Mouse (Mus musculus) hindbrain, embryonic 15.5 days (tissue): ENCODE measurements at regions not wholly inside any gene's neighbourhood (a gene's known extent, or its start where the extent isn't known, plus 50 kb on each side); places are given as distances from the start of the nearest gene placed in this dataset.

Experiments
- ATAC-seq: fragments of 200-750 bp; cut with Nextera tagmentation; 2 replicates; pipeline ENCODE4 v1.8.0; 2017; ENCODE audit warnings: low read depth, moderate number of reproducible peaks, moderate TSS enrichment; ENCODE audit not compliant: low FRiP score
- H3K27ac ChIP-seq: fragments of 300-500 bp; sonication (generic); replicated peaks from 2 replicates; pipeline ENCODE4 v1.5.1; 2015; ENCODE audit warnings: mild to moderate bottlenecking, inconsistent platforms
- H3K27me3 ChIP-seq: fragments of 300-500 bp; sonication (generic); 2 replicates; pipeline ENCODE4 v1.6.1; 2015; ENCODE audit warnings: control low read depth, inconsistent platforms
- H3K36me3 ChIP-seq: fragments of 300-500 bp; sonication (generic); 2 replicates; pipeline ENCODE4 v1.6.1; 2015; ENCODE audit warnings: control low read depth, inconsistent platforms
- H3K4me1 ChIP-seq: fragments of 300-500 bp; sonication (generic); replicated peaks from 2 replicates; pipeline ENCODE4 v1.6.1; 2015; ENCODE audit warnings: control low read depth, inconsistent platforms
- H3K4me2 ChIP-seq: fragments of 300-500 bp; sonication (generic); 2 replicates; pipeline ENCODE4 v1.6.1; 2015; ENCODE audit warnings: moderate library complexity, mild to moderate bottlenecking, inconsistent platforms
- H3K4me3 ChIP-seq: fragments of 300-500 bp; sonication (generic); 2 replicates; pipeline ENCODE4 v1.5.1; 2015; ENCODE audit warnings: mild to moderate bottlenecking, inconsistent platforms
- H3K9ac ChIP-seq: fragments of 300-500 bp; sonication (generic); 2 replicates; pipeline ENCODE4 v1.6.1; 2015; ENCODE audit warnings: inconsistent platforms
- H3K9me3 ChIP-seq: fragments of 300-500 bp; sonication (generic); 2 replicates; pipeline ENCODE4 v1.6.1; 2016; ENCODE audit warnings: control low read depth, inconsistent platforms
- WGBS: fragments of 180-500 bp; shearing (Covaris S2); methylation state at CpG from one replicate; pipeline ENCODE4 v1.1.7; 2015; 5-methylcytosine and 5-hydroxymethylcytosine counted together

DNA sequence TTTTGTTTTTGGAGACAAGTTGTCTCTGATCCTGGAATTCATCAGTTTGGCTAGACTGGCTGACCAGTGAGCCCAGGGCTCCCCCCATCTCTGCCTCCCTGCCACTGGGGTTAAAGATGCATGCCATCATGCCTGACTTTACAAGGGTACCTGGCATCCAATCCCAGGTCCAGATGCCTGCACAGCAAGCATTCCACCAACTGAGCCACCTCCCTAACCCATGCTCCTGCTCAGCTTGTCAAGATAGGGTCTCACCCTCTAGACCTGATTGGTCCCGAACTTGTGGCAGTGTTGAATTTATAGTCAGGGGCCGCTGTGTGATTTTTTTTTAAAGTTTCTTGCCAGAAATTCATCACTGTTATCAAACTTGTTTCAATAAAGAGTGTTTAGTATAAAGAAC is 111.4 kb upstream of the Mkln1 start:
- ATAC-seq = no peak
- Histone ChIP-seq H3K27ac (no peak overlapping the region), H3K4me1 (peaks cover 10% of the 10 kb centered on the region; the same call in 1 of the 2 replicates), H3K4me2 (no peak overlapping the region), H3K4me3 (no peak overlapping the region), H3K9ac (no peak overlapping the region), H3K36me3 (no peaks in the 10 kb centered on the region), H3K27me3 (no peaks in the 10 kb centered on the region), H3K9me3 (no peaks in the 10 kb centered on the region)
- WGBS = 96% methylated on average over 2 of the region's 2 CpGs

DNA sequence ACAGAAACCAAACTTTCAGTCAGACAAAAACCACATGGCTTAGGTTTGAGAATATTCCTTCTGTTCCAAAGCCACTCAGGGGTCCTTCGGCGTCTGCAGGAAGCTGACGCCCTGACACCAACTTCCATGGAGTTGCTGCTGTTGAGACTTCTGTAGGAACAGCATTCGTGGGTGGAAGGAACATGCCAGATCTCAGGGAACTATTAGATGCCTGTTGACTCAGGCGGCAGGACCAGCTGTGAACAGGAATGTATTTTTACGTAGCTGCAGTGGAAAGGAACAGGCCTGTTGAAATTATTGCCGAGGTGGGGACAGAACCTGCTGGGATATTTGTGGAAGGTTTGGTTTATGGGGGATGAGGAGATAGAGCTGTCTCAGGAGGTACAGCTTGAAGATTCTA is 110.8 kb upstream of the Mkln1 start:
- Histone ChIP-seq H3K4me3 (no peak overlapping the region), H3K9me3 (no peaks in the 10 kb centered on the region), H3K27me3 (no peaks in the 10 kb centered on the region), H3K36me3 (no peaks in the 10 kb centered on the region), H3K27ac (no peak overlapping the region), H3K9ac (no peak overlapping the region), H3K4me2 (no peak overlapping the region), H3K4me1 (peaks cover 10% of the 10 kb centered on the region; the same call in 1 of the 2 replicates)
- WGBS = 73% methylated on average over 7 of the region's 7 CpGs
- ATAC-seq = no peak

DNA sequence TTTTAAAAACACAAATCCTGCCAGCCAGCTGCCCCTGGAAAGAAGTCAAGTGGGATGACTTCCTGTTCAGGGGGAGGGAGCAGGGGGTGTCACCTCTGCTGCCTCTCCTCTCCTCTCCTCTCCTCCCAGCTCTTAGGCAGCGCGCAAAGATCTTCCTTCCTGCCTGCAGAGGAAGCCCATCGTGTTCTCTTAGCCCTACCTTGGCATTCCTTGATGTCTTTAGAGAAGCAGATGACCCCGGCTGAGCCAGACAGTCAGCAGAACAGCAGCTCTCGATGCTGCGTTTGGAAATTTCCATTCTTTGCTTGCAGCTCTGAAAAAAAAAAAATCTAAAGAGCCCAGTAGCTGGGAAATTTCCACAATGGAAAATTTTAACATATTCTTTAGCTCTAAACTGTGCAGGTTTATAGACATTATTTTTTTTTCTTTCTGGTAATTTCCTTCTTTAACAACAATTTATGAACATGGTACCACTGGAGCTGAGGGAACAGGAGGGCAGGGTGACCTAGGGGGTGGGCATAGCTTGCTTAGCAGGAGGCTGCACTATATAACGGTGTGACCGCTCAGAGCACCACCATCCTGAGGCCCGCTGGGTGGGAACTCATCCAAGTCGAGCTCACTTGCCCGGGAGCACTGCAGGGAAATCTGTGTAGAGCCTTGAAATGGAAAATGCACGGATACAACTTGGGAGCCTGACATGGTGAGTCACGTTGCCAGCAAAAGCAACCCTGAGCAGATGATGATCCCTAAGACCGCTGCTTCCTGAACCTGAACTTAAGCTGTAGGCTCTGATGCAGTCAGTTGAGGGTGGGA is 109.9 kb upstream of the Mkln1 start:
- Histone ChIP-seq H3K36me3 (no peaks in the 10 kb centered on the region), H3K4me1 (peaks cover 10% of the 10 kb centered on the region; the same call in 1 of the 2 replicates), H3K27ac (no peak overlapping the region), H3K9me3 (no peaks in the 10 kb centered on the region), H3K9ac (no peak overlapping the region), H3K27me3 (no peaks in the 10 kb centered on the region), H3K4me2 (no peak overlapping the region), H3K4me3 (no peak overlapping the region)
- WGBS = 46% methylated on average over 14 of the region's 14 CpGs
- ATAC-seq = no peak

DNA sequence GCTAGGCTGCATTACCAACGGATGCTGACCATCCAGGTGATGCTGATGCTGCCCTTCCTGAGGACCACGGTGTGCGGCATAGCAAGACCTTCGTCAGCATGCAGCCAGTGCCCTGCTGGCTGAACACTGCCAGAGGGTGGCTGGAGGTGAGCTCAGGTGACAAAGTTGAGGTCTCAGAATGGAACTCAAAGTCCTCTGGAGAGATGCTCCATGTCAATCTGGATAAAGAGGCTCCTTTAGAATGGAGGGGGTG is 109.4 kb upstream of the Mkln1 start:
- no peaks in the 10 kb centered on the region for H3K36me3 ChIP-seq
- no peak overlapping the region for H3K4me3 ChIP-seq
- H3K9ac ChIP-seq = no peak overlapping the region
- 92% methylated on average over 4 of the region's 4 CpGs for WGBS
- H3K27me3 ChIP-seq = no peaks in the 10 kb centered on the region
- H3K4me1 ChIP-seq = peaks cover 4% of the 10 kb centered on the region; the same call in 1 of the 2 replicates
- ATAC-seq = no peak
- H3K9me3 ChIP-seq = no peaks in the 10 kb centered on the region
- H3K27ac ChIP-seq = no peak overlapping the region
- no peak overlapping the region for H3K4me2 ChIP-seq

DNA sequence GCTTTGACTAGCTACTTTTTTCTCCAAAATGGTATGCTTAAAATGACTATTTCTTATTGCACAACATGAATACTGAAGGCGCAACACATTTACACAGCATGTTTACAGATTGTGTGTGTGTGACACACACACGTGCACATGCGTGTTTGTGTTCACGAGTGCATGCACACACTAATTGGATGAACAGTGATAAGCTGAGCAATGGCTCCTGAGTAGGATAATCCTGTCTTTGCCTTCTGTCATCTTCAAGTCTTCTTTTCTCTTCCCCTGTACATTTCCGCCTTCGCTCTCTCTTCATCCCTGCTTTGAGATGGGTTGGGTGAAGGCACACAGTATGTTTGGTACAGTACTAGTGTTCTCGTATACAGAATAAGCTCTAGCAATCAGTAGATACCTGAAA is 106.5 kb upstream of the Mkln1 start:
- no peak overlapping the region for H3K4me3 ChIP-seq
- H3K4me1 ChIP-seq = peaks cover 4% of the 10 kb centered on the region; the same call in 1 of the 2 replicates
- no peak for ATAC-seq
- H3K9me3 ChIP-seq = no peaks in the 10 kb centered on the region
- no peak overlapping the region for H3K9ac ChIP-seq
- H3K27me3 ChIP-seq = no peaks in the 10 kb centered on the region
- H3K4me2 ChIP-seq = no peak overlapping the region
- H3K27ac ChIP-seq = no peak overlapping the region
- H3K36me3 ChIP-seq = no peaks in the 10 kb centered on the region
- WGBS = 92% methylated on average over 7 of the region's 7 CpGs

DNA sequence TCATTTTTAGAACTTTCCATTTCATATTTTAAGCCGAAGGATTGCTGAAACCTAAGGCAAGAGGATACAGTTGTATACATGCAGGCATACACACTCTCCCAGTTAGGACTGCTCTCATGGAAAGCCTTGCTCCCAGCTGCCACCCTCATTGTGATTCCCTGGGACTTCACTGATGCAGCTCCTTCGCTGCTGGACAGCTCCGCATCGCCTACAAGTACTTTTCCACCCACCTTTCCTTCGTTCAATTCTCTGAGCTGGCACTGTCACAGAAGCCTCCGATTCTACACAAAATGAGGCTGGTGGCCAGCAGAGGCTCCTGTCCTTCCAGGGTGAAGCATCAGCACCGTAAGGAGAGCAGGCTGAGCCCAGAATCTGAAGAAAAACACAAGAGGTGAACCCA is 105.5 kb upstream of the Mkln1 start:
- H3K4me2 ChIP-seq = no peak overlapping the region
- H3K27ac ChIP-seq = no peak overlapping the region
- H3K4me3 ChIP-seq = no peak overlapping the region
- peaks cover 4% of the 10 kb centered on the region; the same call in 1 of the 2 replicates for H3K4me1 ChIP-seq
- 68% methylated on average over 7 of the region's 7 CpGs for WGBS
- H3K9ac ChIP-seq = no peak overlapping the region
- H3K27me3 ChIP-seq = no peaks in the 10 kb centered on the region
- H3K9me3 ChIP-seq = no peaks in the 10 kb centered on the region
- ATAC-seq = no peak
- H3K36me3 ChIP-seq = no peaks in the 10 kb centered on the region

DNA sequence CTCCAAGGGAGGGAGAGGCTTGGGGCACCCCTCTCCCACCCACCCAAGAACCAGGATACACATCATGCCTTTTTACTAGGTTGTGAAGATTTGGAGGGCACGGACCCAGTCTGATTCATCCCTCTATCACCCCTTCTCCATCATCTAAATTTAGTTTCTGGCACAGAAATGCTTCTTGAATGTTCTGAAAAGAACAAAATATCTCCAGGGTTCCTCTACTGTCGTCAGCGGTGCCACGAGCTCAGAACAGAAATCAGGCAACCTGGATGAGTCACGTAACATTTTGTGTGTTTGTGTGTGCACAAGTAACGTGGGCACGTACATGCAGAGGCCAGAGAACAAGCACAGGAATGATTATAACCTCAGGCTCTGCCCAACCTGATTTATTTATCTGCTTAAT is 99.1 kb upstream of the Mkln1 start:
- WGBS = 89% methylated on average over 7 of the region's 7 CpGs
- ATAC-seq = no peak

DNA sequence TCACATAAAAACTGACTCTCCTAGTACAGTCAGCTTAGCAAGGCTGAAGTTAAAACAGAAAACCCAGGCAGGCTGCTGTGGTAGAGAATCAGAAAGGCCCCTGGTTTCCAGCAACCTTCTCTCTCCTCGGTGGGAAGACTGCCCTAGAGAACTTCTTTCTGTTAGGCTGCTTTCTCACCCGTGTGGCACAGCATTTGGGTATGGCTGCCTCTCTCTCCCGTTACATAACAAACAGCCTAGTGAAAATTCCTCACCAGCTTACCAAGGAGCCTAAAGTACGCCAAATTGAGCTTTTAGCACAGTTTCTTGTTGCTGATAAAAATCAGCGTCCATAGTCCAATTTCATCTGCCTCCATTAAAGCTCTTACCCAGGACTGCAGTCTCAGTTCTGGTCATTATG is 92.8 kb upstream of the Mkln1 start:
- H3K27ac ChIP-seq = no peak overlapping the region
- H3K9me3 ChIP-seq = no peaks in the 10 kb centered on the region
- no peak for ATAC-seq
- no peak overlapping the region for H3K4me3 ChIP-seq
- no peaks in the 10 kb centered on the region for H3K36me3 ChIP-seq
- H3K4me1 ChIP-seq = no peaks in the 10 kb centered on the region
- no peak overlapping the region for H3K9ac ChIP-seq
- H3K4me2 ChIP-seq = no peak overlapping the region
- H3K27me3 ChIP-seq = no peaks in the 10 kb centered on the region
- WGBS = 72% methylated on average over 5 of the region's 5 CpGs

More for the DNA sequence above, 99.1 kb upstream of the Mkln1 start:
- no peak overlapping the region for H3K9ac ChIP-seq
- H3K27me3 ChIP-seq = no peaks in the 10 kb centered on the region
- H3K4me2 ChIP-seq = no peak overlapping the region
- H3K36me3 ChIP-seq = no peaks in the 10 kb centered on the region
- no peak overlapping the region for H3K27ac ChIP-seq
- H3K4me3 ChIP-seq = no peak overlapping the region
- H3K4me1 ChIP-seq = no peaks in the 10 kb centered on the region
- no peaks in the 10 kb centered on the region for H3K9me3 ChIP-seq

DNA sequence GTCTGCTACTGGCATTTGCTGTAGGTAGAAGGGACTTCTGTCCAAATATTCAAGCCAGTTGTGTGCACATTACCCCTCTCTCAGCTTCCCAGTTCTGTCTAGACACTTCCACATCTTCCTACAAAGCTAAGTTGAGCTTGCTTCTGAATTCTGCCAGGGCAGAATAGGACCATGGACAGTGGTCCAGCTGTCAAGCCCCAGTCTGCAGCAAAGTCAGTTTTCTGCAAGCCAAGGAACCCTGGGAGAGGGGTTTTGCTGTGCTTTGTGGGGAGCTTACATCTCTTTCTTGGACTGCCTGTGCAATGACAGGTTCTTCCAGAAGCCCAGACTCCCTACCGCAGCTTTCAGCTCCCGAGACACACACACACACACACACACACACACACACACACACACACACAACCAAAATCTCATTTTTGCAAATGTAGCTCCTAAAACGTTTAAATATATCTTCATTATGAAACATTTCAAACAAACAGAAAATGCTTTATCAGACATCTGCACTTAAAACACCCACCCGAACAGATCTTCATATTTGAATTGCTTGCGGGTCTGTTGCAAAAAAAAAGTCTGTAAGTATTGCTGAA is 91.4 kb upstream of the Mkln1 start:
- no peak overlapping the region for H3K4me3 ChIP-seq
- H3K9me3 ChIP-seq = no peaks in the 10 kb centered on the region
- H3K4me1 ChIP-seq = no peaks in the 10 kb centered on the region
- H3K27me3 ChIP-seq = no peaks in the 10 kb centered on the region
- 78% methylated on average over 5 of the region's 5 CpGs for WGBS
- ATAC-seq = no peak
- H3K4me2 ChIP-seq = no peak overlapping the region
- no peak overlapping the region for H3K9ac ChIP-seq
- H3K36me3 ChIP-seq = no peaks in the 10 kb centered on the region
- H3K27ac ChIP-seq = no peak overlapping the region

DNA sequence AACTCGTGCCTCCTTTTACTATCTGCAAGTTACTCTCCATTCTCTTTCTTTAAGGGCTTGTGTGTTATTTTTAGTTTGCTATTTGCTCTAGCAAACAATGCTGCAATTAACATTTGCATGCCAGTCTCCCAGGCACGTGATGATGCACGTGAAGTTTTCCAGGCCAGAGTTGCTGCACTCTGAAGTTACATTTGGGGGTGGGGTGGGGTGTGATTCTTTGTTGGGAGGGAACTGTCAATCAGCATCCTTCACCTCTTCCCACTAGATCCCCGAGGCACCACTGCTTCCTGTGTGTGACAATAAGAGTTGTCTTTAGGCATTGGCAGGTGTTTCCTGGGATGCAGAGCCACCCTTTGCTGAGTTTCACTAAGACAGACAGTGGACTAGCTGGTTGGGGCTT is 90.6 kb upstream of the Mkln1 start:
- H3K4me2 ChIP-seq = no peak overlapping the region
- H3K36me3 ChIP-seq = no peaks in the 10 kb centered on the region
- H3K27me3 ChIP-seq = no peaks in the 10 kb centered on the region
- H3K9ac ChIP-seq = no peak overlapping the region
- H3K4me3 ChIP-seq = no peak overlapping the region
- no peaks in the 10 kb centered on the region for H3K4me1 ChIP-seq
- H3K9me3 ChIP-seq = no peaks in the 10 kb centered on the region
- ATAC-seq = no peak
- WGBS = 27% methylated on average over 4 of the region's 4 CpGs
- no peak overlapping the region for H3K27ac ChIP-seq

DNA sequence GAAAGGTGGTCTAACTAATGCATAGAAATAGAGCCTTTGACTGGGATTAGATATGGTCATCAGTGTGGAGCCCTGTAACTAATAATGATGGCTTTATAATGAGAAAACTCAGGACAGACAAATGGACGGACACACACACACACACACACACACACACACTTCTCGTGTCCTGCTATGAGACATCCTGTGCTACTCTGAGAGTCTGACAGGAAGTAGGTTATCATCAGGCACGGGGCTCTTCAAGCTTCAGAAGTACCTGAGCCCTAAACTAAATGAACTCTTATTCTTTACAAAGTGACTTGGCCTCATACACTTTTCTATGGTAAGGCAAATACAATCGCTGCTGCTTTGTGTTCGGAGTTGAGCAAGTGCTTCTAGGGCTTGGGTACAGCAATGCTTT is 87.9 kb upstream of the Mkln1 start:
- H3K9ac ChIP-seq = no peak overlapping the region
- no peaks in the 10 kb centered on the region for H3K9me3 ChIP-seq
- WGBS = 89% methylated on average over 5 of the region's 5 CpGs
- no peaks in the 10 kb centered on the region for H3K4me1 ChIP-seq
- H3K4me3 ChIP-seq = no peak overlapping the region
- H3K27ac ChIP-seq = no peak overlapping the region
- H3K27me3 ChIP-seq = no peaks in the 10 kb centered on the region
- no peaks in the 10 kb centered on the region for H3K36me3 ChIP-seq
- ATAC-seq = no peak
- no peak overlapping the region for H3K4me2 ChIP-seq

DNA sequence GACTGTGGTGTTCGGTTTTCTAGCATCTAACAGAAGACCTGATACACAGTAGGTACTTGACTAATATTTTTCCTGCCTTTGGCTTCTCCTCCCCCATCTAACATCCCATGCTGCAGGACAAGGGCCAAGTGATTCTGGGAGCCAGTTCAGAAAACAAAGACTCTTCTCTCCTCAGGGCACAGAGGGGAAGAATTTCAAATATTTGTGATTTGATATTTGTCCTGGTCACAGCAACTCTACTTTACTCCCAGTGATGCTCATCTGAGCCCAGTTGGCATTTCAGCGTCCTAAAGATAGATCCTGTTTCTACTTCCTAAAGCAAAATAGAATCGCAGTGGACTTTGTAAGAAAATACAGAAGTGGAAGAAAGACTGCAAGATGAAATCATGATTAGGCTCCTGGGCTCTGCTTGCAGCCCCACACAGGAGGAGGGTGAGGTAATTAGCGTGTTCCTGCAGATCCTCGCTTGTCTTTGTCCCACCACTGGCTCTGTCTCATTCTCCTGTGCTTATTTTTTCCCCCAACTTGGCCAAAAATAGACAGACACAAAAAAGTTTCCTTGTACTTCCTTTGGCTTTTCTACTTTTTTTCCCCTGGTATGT is 84.6 kb upstream of the Mkln1 start:
- H3K27me3 ChIP-seq = no peaks in the 10 kb centered on the region
- no peak overlapping the region for H3K4me2 ChIP-seq
- no peak overlapping the region for H3K9ac ChIP-seq
- no peaks in the 10 kb centered on the region for H3K9me3 ChIP-seq
- no peak overlapping the region for H3K27ac ChIP-seq
- peaks cover 9% of the 10 kb centered on the region; the same call in 1 of the 2 replicates for H3K4me1 ChIP-seq
- whole genome bisulfite sequencing = 76% methylated on average over 5 of the region's 5 CpGs
- H3K36me3 ChIP-seq = no peaks in the 10 kb centered on the region
- ATAC-seq = no peak
- no peak overlapping the region for H3K4me3 ChIP-seq
